In genomic region chr3:86850394-86851030, GRCm38 (mm10) we compare ENCODE assay signal across 8 mouse cellular contexts.
DNase-seq lines count a peak whose midpoint lies in the region; ATAC-seq and TF ChIP-seq lines count a peak whose summit lies in the region.
"Had no signal": no experiment of that assay in that cellular context is flagged by ENCODE, and none has a peak within 500 bp of the region (broad histone marks: within the 10 kb centered on the region; RNA-seq: fewer than 3 reads in every experiment).

No protein-coding gene starts in this region.

- no peaks in the 10 kb centered on the region for H3K27me3 ChIP-seq in stomach, embryonic 14.5 days (ENCODE audit: control insufficient read depth, insufficient read depth, low read length)
- H3K27me3 ChIP-seq in stomach, postnatal 0 days (ENCODE audit: control insufficient read depth, insufficient read depth, low read length), result no peaks in the 10 kb centered on the region
- H3K27me3 ChIP-seq in embryonic facial prominence, embryonic 10.5 days (replicated peaks; ENCODE audit: low read depth, poor library complexity, severe bottlenecking), result no peaks in the 10 kb centered on the region
- no peaks in the 10 kb centered on the region for H3K27me3 ChIP-seq in limb, embryonic 10.5 days (ENCODE audit: low read depth, poor library complexity, severe bottlenecking)
- no peaks in the 10 kb centered on the region for H3K27me3 ChIP-seq in liver, embryonic 12.5 days (replicated peaks)

- DNase-seq in stomach, postnatal 0 days (ENCODE audit: low spot score), result no peak
- DNase-seq in embryonic facial prominence, embryonic 10.5 days (ENCODE audit: low spot score), result peak; percentile 78
- no peak for DNase-seq in limb, embryonic 10.5 days (ENCODE audit: low spot score)
- DNase-seq in gastrocnemius, postnatal 14 days, result no peak
- no peak for DNase-seq in layer of hippocampus, postnatal 36 days

- no peaks in the 10 kb centered on the region for H3K36me3 ChIP-seq in stomach, embryonic 14.5 days (ENCODE audit: control insufficient read depth, insufficient read depth, low read length)
- no peaks in the 10 kb centered on the region for H3K36me3 ChIP-seq in stomach, postnatal 0 days (ENCODE audit: control insufficient read depth, insufficient read depth, low read length)
- no peaks in the 10 kb centered on the region for H3K36me3 ChIP-seq in embryonic facial prominence, embryonic 10.5 days (replicated peaks)
- H3K36me3 ChIP-seq in limb, embryonic 10.5 days, result no peaks in the 10 kb centered on the region
- no peaks in the 10 kb centered on the region for H3K36me3 ChIP-seq in liver, embryonic 12.5 days

- H3K27ac ChIP-seq in stomach, embryonic 14.5 days (ENCODE audit: low read length), result 0 out of 2 replicates have a peak overlapping the region, but pooled peaks have one; percentile 0
- no peak overlapping the region for H3K27ac ChIP-seq in stomach, postnatal 0 days (replicated peaks)
- peak overlapping the region; percentile 79 for H3K27ac ChIP-seq in embryonic facial prominence, embryonic 10.5 days (replicated peaks)
- H3K27ac ChIP-seq in limb, embryonic 10.5 days, result peak overlapping the region; percentile 76
- no peak overlapping the region for H3K27ac ChIP-seq in liver, embryonic 12.5 days

- no peaks in the 10 kb centered on the region for H3K9me3 ChIP-seq in stomach, embryonic 14.5 days (ENCODE audit: control insufficient read depth, low read depth, low read length)
- H3K9me3 ChIP-seq in stomach, postnatal 0 days (ENCODE audit: control insufficient read depth, low read length), result no peaks in the 10 kb centered on the region
- H3K9me3 ChIP-seq in embryonic facial prominence, embryonic 10.5 days, result no peaks in the 10 kb centered on the region
- H3K9me3 ChIP-seq in limb, embryonic 10.5 days (replicated peaks), result no peaks in the 10 kb centered on the region
- no peaks in the 10 kb centered on the region for H3K9me3 ChIP-seq in liver, embryonic 12.5 days (replicated peaks)

- WGBS in stomach, embryonic 14.5 days, result 61% methylated on average over 10 of the region's 10 CpGs
- WGBS in stomach, postnatal 0 days, result 63% methylated on average over 10 of the region's 10 CpGs
- WGBS in embryonic facial prominence, embryonic 10.5 days, result 51% methylated on average over 10 of the region's 10 CpGs
- WGBS in limb, embryonic 10.5 days, result 65% methylated on average over 10 of the region's 10 CpGs
- WGBS in liver, embryonic 12.5 days (ENCODE audit: insufficient replicate concordance), result 72% methylated on average over 10 of the region's 10 CpGs

- intact Hi-C loops in gastrocnemius, postnatal 14 days (cut with DNase I; ENCODE audit: low total_unique reads), result no loop called here

- H3K4me2 ChIP-seq in stomach, embryonic 14.5 days (replicated peaks; ENCODE audit: low read depth, low read length), result no peak overlapping the region
- H3K4me2 ChIP-seq in stomach, postnatal 0 days (replicated peaks; ENCODE audit: low read depth), result no peak overlapping the region
- H3K4me2 ChIP-seq in liver, embryonic 12.5 days, result no peak overlapping the region

- H3K9ac ChIP-seq in stomach, embryonic 14.5 days (replicated peaks; ENCODE audit: low read depth, low read length), result no peak overlapping the region
- no peak overlapping the region for H3K9ac ChIP-seq in stomach, postnatal 0 days (ENCODE audit: low read length)
- no peak overlapping the region for H3K9ac ChIP-seq in liver, embryonic 12.5 days

- H3K4me3 ChIP-seq in stomach, embryonic 14.5 days (ENCODE audit: low read depth, low read length), result no peak overlapping the region
- H3K4me3 ChIP-seq in stomach, postnatal 0 days (ENCODE audit: low read depth, low read length), result no peak overlapping the region
- 0 out of 2 replicates have a peak overlapping the region, but pooled peaks have one; percentile 8 for H3K4me3 ChIP-seq in embryonic facial prominence, embryonic 10.5 days
- no peak overlapping the region for H3K4me3 ChIP-seq in limb, embryonic 10.5 days
- no peak overlapping the region for H3K4me3 ChIP-seq in liver, embryonic 12.5 days
- H3K4me3 ChIP-seq: erythroblast, embryonic 14.5 days had no signal

- TF ChIP-seq CTCF in stomach, postnatal 0 days (IDR thresholded peaks at IDR 0.05; ENCODE audit: low read depth), result no peak

- H3K4me1 ChIP-seq in stomach, embryonic 14.5 days (ENCODE audit: control insufficient read depth, insufficient read depth, low read length), result no peaks in the 10 kb centered on the region; the same call in 1 of the 2 replicates
- H3K4me1 ChIP-seq in stomach, postnatal 0 days (replicated peaks; ENCODE audit: control insufficient read depth, insufficient read depth), result no peaks in the 10 kb centered on the region
- peaks cover 82% of the 10 kb centered on the region for H3K4me1 ChIP-seq in embryonic facial prominence, embryonic 10.5 days
- H3K4me1 ChIP-seq in limb, embryonic 10.5 days, result peaks cover 51% of the 10 kb centered on the region
- H3K4me1 ChIP-seq in liver, embryonic 12.5 days, result no peaks in the 10 kb centered on the region

- TF ChIP-seq EP300 in stomach, postnatal 0 days (optimal IDR thresholded peaks at IDR 0.05), result no peak

- no peak for ATAC-seq in stomach, embryonic 14.5 days (ENCODE audit: insufficient number of reproducible peaks, insufficient read depth, low FRiP score, low read depth)
- no peak; the same call in 1 of the 2 replicates for ATAC-seq in stomach, postnatal 0 days (ENCODE audit: low FRiP score, low TSS enrichment)
- no peak for ATAC-seq in liver, embryonic 12.5 days

Comparison
In these comparisons a context has a peak if more than half of its experiments do, and no peak if none do; other contexts are left out.
1. H3K27ac ChIP-seq: peak in stomach, embryonic 14.5 days (single experiment), embryonic facial prominence, embryonic 10.5 days (single experiment) and limb, embryonic 10.5 days (single experiment); none in stomach, postnatal 0 days (single experiment) and liver, embryonic 12.5 days (single experiment).